In the genomic region with DNA sequence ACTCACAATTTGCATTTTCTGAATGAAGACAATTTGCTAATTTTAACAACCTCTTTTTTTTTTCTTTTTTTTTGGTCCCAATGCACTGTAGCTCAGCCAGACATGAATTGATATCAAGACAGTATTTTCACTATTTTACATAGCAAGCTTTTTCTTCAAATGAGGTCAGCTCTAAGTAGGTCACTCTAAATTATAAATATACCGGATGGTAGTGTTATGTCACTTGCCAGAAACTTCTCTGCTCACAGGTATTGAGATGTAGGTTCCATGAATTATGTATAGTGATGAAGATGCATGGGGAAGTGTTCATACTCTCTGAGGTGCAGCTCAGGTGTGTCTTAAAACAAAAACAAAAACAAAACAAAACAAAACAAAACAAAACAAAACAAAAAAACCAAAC, we compare ENCODE assay signal across 12 mouse cellular contexts.
"Had no signal": no experiment of that assay in that cellular context is flagged by ENCODE, and none has a peak within 500 bp of the region (broad histone marks: within the 10 kb centered on the region; RNA-seq: fewer than 3 reads in every experiment).

No protein-coding gene starts in this region.

- DNase-seq: lung, adult 18-20 months; lung, embryonic 14.5 days; lung, postnatal 10 days; lung, postnatal 4 days; right cerebral cortex, adult 18-20 months; right cerebral cortex, postnatal 25 days; right cerebral cortex, postnatal 4 days; spleen, adult 18-20 months; thymus, adult 18-20 months; thymus, postnatal 14 days; thymus, postnatal 36 days had no signal

- ATAC-seq: midbrain, embryonic 15.5 days had no signal
